Mouse (Mus musculus) kidney, postnatal 10 days (tissue): ENCODE measurements around the gene Slc26a11.
"Not testable (repeated sequence)": the region's sequence is repeated elsewhere in the genome, so short reads cannot be mapped to it uniquely, and the experiment has no call there.

Experiments
- DNase-seq: peaks from one replicate; pipeline ENCODE4 v3.0.0; 2021; ENCODE audit warnings: mixed read lengths

The Slc26a11 gene

GRCm38 (mm10) chr11:119362769-119363533, 7.6 kb downstream of the Slc26a11 start:
- no peak for DNase-seq

- DNase-seq: peak; percentile 85
Observed at GRCm38 (mm10) chr11:119363534-119364145, 8.3 kb downstream of the Slc26a11 start.

- no peak for DNase-seq
Observed at GRCm38 (mm10) chr11:119375425-119375824, 20.1 kb downstream of the Slc26a11 start.

- no peak for DNase-seq
Observed at GRCm38 (mm10) chr11:119377326-119377725, 22.0 kb downstream of the Slc26a11 start.

GRCm38 (mm10) chr11:119378551-119378950, 23.2 kb downstream of the Slc26a11 start:
- DNase-seq: no peak

- DNase-seq: no peak
Observed at GRCm38 (mm10) chr11:119381631-119382337, 26.4 kb downstream of the Slc26a11 start.

- no peak for DNase-seq
Observed at GRCm38 (mm10) chr11:119382338-119382850, 27.0 kb downstream of the Slc26a11 start.

- no peak for DNase-seq
Observed at GRCm38 (mm10) chr11:119384904-119385303, 29.5 kb downstream of the Slc26a11 start.

GRCm38 (mm10) chr11:119386306-119386705, 30.9 kb downstream of the Slc26a11 start:
- no peak for DNase-seq

GRCm38 (mm10) chr11:119387273-119387672, 31.9 kb downstream of the Slc26a11 start:
- not testable (repeated sequence) for DNase-seq

GRCm38 (mm10) chr11:119389851-119390270, 34.5 kb downstream of the Slc26a11 start:
- DNase-seq: peak; percentile 91

GRCm38 (mm10) chr11:119390271-119391231, 35.2 kb downstream of the Slc26a11 start:
- peak; percentile 84 for DNase-seq

GRCm38 (mm10) chr11:119391386-119392000, 36.1 kb downstream of the Slc26a11 start:
- no peak for DNase-seq

GRCm38 (mm10) chr11:119392001-119392614, 36.8 kb downstream of the Slc26a11 start:
- peak; percentile 88 for DNase-seq

- peak; percentile 77 for DNase-seq
Observed at GRCm38 (mm10) chr11:119392800-119393482, 37.6 kb downstream of the Slc26a11 start, which contains the start of gene Rnf213. TSS of gene Rnf213 (plus strand) at chr11:119393100.

- no peak for DNase-seq
Observed at GRCm38 (mm10) chr11:119393483-119393804, 38.1 kb downstream of the Slc26a11 start.

GRCm38 (mm10) chr11:119394210-119394609, 38.9 kb downstream of the Slc26a11 start:
- DNase-seq: peak; percentile 35

GRCm38 (mm10) chr11:119395394-119395793, 40.0 kb downstream of the Slc26a11 start:
- no peak for DNase-seq

GRCm38 (mm10) chr11:119395931-119396330, 40.6 kb downstream of the Slc26a11 start:
- DNase-seq: no peak

- no peak for DNase-seq
Observed at GRCm38 (mm10) chr11:119396461-119396860, 41.1 kb downstream of the Slc26a11 start.
